11 mouse cellular contexts compared by ENCODE assay signal in the genomic region with DNA sequence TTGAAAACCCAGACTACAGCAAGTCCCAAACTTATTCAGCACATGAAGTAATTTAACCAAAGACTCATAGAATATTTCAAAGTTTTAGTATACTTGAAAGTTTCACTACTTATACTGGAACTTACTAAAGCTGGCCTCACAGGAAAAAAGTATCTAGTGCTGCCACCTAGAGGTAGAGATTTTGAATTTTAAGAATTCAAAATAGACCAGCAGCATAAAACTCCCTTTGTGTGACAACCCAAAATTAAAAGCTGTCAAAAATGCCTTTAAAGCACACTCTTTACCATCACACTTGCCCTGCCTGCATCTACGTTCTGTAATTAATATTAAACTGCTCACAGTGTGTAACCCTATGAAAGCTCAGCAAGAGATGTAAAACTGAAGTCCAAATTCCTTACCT.
DNase-seq lines count a peak whose midpoint lies in the region; ATAC-seq and TF ChIP-seq lines count a peak whose summit lies in the region.
"Had no signal": no experiment of that assay in that cellular context is flagged by ENCODE, and none has a peak within 500 bp of the region (broad histone marks: within the 10 kb centered on the region; RNA-seq: fewer than 3 reads in every experiment).

No protein-coding gene starts in this region.

- no peaks in the 10 kb centered on the region for H3K4me1 ChIP-seq in hindbrain, embryonic 11.5 days (replicated peaks; ENCODE audit: control insufficient read depth, insufficient read depth, low read length)
- H3K4me1 ChIP-seq in hindbrain, embryonic 10.5 days (replicated peaks): no peaks in the 10 kb centered on the region
- H3K4me1 ChIP-seq in midbrain, embryonic 11.5 days (ENCODE audit: control insufficient read depth, insufficient read depth, low read length): no peaks in the 10 kb centered on the region
- H3K4me1 ChIP-seq in midbrain, embryonic 13.5 days (replicated peaks): no peaks in the 10 kb centered on the region
- H3K4me1 ChIP-seq: hindbrain, embryonic 13.5 days had no signal

- H3K9ac ChIP-seq in hindbrain, embryonic 11.5 days (ENCODE audit: low read depth, low read length): no peak overlapping the region
- H3K9ac ChIP-seq in midbrain, embryonic 11.5 days (ENCODE audit: low read length): no peak overlapping the region
- no peak overlapping the region for H3K9ac ChIP-seq in midbrain, embryonic 13.5 days (replicated peaks)
- H3K9ac ChIP-seq: hindbrain, embryonic 13.5 days had no signal

- POLR2A ChIA-PET in Patski (lab: Charles Lee): no interaction called here

- no peak overlapping the region for H3K4me2 ChIP-seq in hindbrain, embryonic 11.5 days (replicated peaks; ENCODE audit: low read depth, low read length)
- no peak overlapping the region for H3K4me2 ChIP-seq in midbrain, embryonic 11.5 days
- H3K4me2 ChIP-seq in midbrain, embryonic 13.5 days (replicated peaks): no peak overlapping the region
- H3K4me2 ChIP-seq: hindbrain, embryonic 13.5 days had no signal

- CTCF ChIA-PET in Patski (lab: Charles Lee): interaction anchor here (0.8 to 2.5 kb wide), 11 partner anchors 10 to 395 kb away, joined by 3 to 13 read pairs (median 3); no protein-coding TSS in a partner anchor

- no peaks in the 10 kb centered on the region for H3K27me3 ChIP-seq in hindbrain, embryonic 11.5 days (ENCODE audit: control insufficient read depth, insufficient read depth, low read length)
- H3K27me3 ChIP-seq in hindbrain, embryonic 10.5 days (ENCODE audit: insufficient read depth, poor library complexity, severe bottlenecking): no peaks in the 10 kb centered on the region
- H3K27me3 ChIP-seq in midbrain, embryonic 11.5 days (ENCODE audit: control insufficient read depth, insufficient read depth, low read length): no peaks in the 10 kb centered on the region
- no peaks in the 10 kb centered on the region for H3K27me3 ChIP-seq in midbrain, embryonic 13.5 days
- H3K27me3 ChIP-seq in Patski: peaks cover 54% of the 10 kb centered on the region
- H3K27me3 ChIP-seq: hindbrain, embryonic 13.5 days had no signal

- H3K27ac ChIP-seq in hindbrain, embryonic 11.5 days (ENCODE audit: low read depth, low read length): no peak overlapping the region
- H3K27ac ChIP-seq in hindbrain, embryonic 10.5 days: no peak overlapping the region
- H3K27ac ChIP-seq in midbrain, embryonic 11.5 days (ENCODE audit: low read depth, low read length): no peak overlapping the region
- no peak overlapping the region for H3K27ac ChIP-seq in midbrain, embryonic 13.5 days
- H3K27ac ChIP-seq: hindbrain, embryonic 13.5 days had no signal

- H3K36me3 ChIP-seq in hindbrain, embryonic 11.5 days (ENCODE audit: control insufficient read depth, insufficient read depth, low read length): no peaks in the 10 kb centered on the region
- no peaks in the 10 kb centered on the region for H3K36me3 ChIP-seq in hindbrain, embryonic 10.5 days
- H3K36me3 ChIP-seq in midbrain, embryonic 11.5 days (ENCODE audit: control insufficient read depth, insufficient read depth, low read length): no peaks in the 10 kb centered on the region
- no peaks in the 10 kb centered on the region for H3K36me3 ChIP-seq in midbrain, embryonic 13.5 days
- H3K36me3 ChIP-seq: hindbrain, embryonic 13.5 days had no signal

- in situ Hi-C loops in Patski (cut with MboI; ENCODE audit: low pct_unique_long_range_greater_than_20kb): loop anchor here (5.0 kb wide), 1 partner anchor 393 kb away; no protein-coding TSS in a partner anchor

- no peak for ATAC-seq in hindbrain, embryonic 11.5 days (ENCODE audit: low FRiP score)
- ATAC-seq in midbrain, embryonic 11.5 days (ENCODE audit: low FRiP score): no peak
- ATAC-seq in midbrain, embryonic 13.5 days: no peak
- ATAC-seq in Patski: no peak
- ATAC-seq in monocyte, adult 5-6 weeks (replicated peaks; ENCODE audit: insufficient number of reproducible peaks, low FRiP score, low TSS enrichment, poor library complexity, severe bottlenecking): no peak

- WGBS in hindbrain, embryonic 11.5 days: 64% methylated on average over 1 of the region's 1 CpGs
- WGBS in hindbrain, embryonic 10.5 days: 47% methylated on average over 1 of the region's 1 CpGs
- WGBS in midbrain, embryonic 11.5 days: 58% methylated on average over 1 of the region's 1 CpGs
- WGBS in midbrain, embryonic 13.5 days: 53% methylated on average over 1 of the region's 1 CpGs

- peak; percentile 16 for DNase-seq in hindbrain, embryonic 11.5 days (ENCODE audit: low spot score)
- no peak for DNase-seq in hindbrain, embryonic 10.5 days (ENCODE audit: low spot score)
- peak; percentile 83 for DNase-seq in midbrain, embryonic 11.5 days (ENCODE audit: low spot score, missing footprints)
- DNase-seq in Patski (ENCODE audit: low read depth, low spot score): no peak
- peak; percentile 20 for DNase-seq in retina, postnatal 1 day
- no peak for DNase-seq in adrenal gland, adult 8-10 months
- DNase-seq: gastrocnemius, postnatal 25 days; lung, adult 18-20 months had no signal

- TF ChIP-seq CTCF in Patski (IDR thresholded peaks at IDR 0.05): peak; percentile 45

- H3K9me3 ChIP-seq in hindbrain, embryonic 11.5 days (ENCODE audit: control insufficient read depth, low read length): no peaks in the 10 kb centered on the region
- H3K9me3 ChIP-seq in hindbrain, embryonic 10.5 days: no peaks in the 10 kb centered on the region
- no peaks in the 10 kb centered on the region for H3K9me3 ChIP-seq in midbrain, embryonic 11.5 days (ENCODE audit: control insufficient read depth, low read length)
- H3K9me3 ChIP-seq in midbrain, embryonic 13.5 days: no peaks in the 10 kb centered on the region
- H3K9me3 ChIP-seq: hindbrain, embryonic 13.5 days had no signal

- H3K4me3 ChIP-seq in hindbrain, embryonic 11.5 days (ENCODE audit: low read depth, low read length): no peak overlapping the region
- no peak overlapping the region for H3K4me3 ChIP-seq in hindbrain, embryonic 10.5 days
- no peak overlapping the region for H3K4me3 ChIP-seq in midbrain, embryonic 11.5 days (ENCODE audit: low read depth, low read length)
- no peak overlapping the region for H3K4me3 ChIP-seq in midbrain, embryonic 13.5 days (replicated peaks)
- H3K4me3 ChIP-seq: hindbrain, embryonic 13.5 days had no signal

Comparison
In these comparisons a context has a peak if more than half of its experiments do, and no peak if none do; other contexts are left out.
1. DNase-seq: peak in hindbrain, embryonic 11.5 days (single experiment), midbrain, embryonic 11.5 days (single experiment) and retina, postnatal 1 day (single experiment); none in hindbrain, embryonic 10.5 days (single experiment), Patski (single experiment) and adrenal gland, adult 8-10 months (single experiment).